Mouse (Mus musculus): ENCODE data around the gene Gm6356.
"Not testable (repeated sequence)": the region's sequence is repeated elsewhere in the genome, so short reads cannot be mapped to it uniquely, and the experiment has no call there.

Gene Gm6356

DNA sequence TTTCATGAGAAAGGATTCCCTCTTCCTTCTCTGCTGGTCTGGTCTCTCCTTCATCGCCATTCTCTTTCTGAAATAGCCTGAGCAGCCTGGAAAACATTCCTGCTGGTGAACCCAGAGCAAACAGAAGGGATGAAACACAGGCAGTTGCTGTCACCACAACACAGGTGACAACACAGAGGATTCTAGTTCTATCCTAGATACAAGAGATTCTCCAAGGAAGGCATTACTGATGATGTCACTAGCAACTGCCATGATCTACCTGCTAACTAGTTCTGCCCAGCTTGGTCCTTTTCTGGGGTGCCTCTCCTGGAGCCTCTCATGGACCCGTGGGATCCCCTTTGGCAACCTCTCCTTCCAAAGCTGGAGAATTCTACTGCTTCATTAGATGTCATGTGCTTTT is at the start of gene Gm6356:
Gene Gm6356 (minus strand): TSS at position 101 of the 400 bp plus-strand sequence.
- DNase-seq (ENCODE audit: low spot score): not testable (repeated sequence)

Data from left cerebral cortex, adult 11 months (tissue).